In genomic region chr6:29609111-29610019, GRCm38 (mm10) we compare ENCODE assay signal across 8 mouse cellular contexts. TPM values are rescaled to one million over a fixed set of nuclear protein-coding genes. Genes with fewer than 3 reads are reported as not detected.
DNase-seq lines count a peak whose midpoint lies in the region; ATAC-seq lines count a peak whose summit lies in the region.

Gene Tnpo3, minus strand, starts transcription at chr6:29609887.

- peak within 1 kb of the TSS; percentile 90 for H3K27ac ChIP-seq in brown adipose tissue, adult 24 weeks (replicated peaks; ENCODE audit: low read depth, low read length)
- peak within 1 kb of the TSS; percentile 82 for H3K27ac ChIP-seq in heart, embryonic 13.5 days (replicated peaks)
- peak within 1 kb of the TSS; percentile 88 for H3K27ac ChIP-seq in liver, embryonic 12.5 days
- H3K27ac ChIP-seq in stomach, embryonic 15.5 days, result peak within 1 kb of the TSS; percentile 96

- WGBS in heart, embryonic 13.5 days, result 1% methylated on average over 67 of the region's 67 CpGs
- 1% methylated on average over 67 of the region's 67 CpGs for WGBS in liver, embryonic 12.5 days (ENCODE audit: insufficient replicate concordance)
- whole genome bisulfite sequencing in stomach, embryonic 15.5 days, result under 1% methylated on average over 67 of the region's 67 CpGs

- H3K4me2 ChIP-seq in heart, embryonic 13.5 days, result peak within 1 kb of the TSS; percentile 94
- peak within 1 kb of the TSS; percentile 77 for H3K4me2 ChIP-seq in liver, embryonic 12.5 days
- peak within 1 kb of the TSS; percentile 72 for H3K4me2 ChIP-seq in stomach, embryonic 15.5 days

- peak; percentile 94 for DNase-seq in CD4-positive, CD25-positive, alpha-beta regulatory T cell, adult 2 months (ENCODE audit: low read depth, low spot score)
- peak; percentile 57 for DNase-seq in fat pad, adult 2 months (ENCODE audit: extremely low read depth, low read depth, low spot score)
- peak; percentile 96 for DNase-seq in kidney, postnatal 10 days
- peak; percentile 92 to 94 for DNase-seq in natural killer cell, adult 2 months (ENCODE audit: low spot score in 2 of 2)

- peak within 1 kb of the TSS; percentile 92 for H3K9ac ChIP-seq in heart, embryonic 13.5 days
- peak within 1 kb of the TSS; percentile 91 for H3K9ac ChIP-seq in liver, embryonic 12.5 days
- H3K9ac ChIP-seq in stomach, embryonic 15.5 days, result peak within 1 kb of the TSS; percentile 92

- peak within 1 kb of the TSS; percentile 74 for H3K4me3 ChIP-seq in brown adipose tissue, adult 24 weeks (ENCODE audit: insufficient read depth, low read depth, low read length)
- H3K4me3 ChIP-seq in heart, embryonic 13.5 days, result peak within 1 kb of the TSS; percentile 85
- peak within 1 kb of the TSS; percentile 98 for H3K4me3 ChIP-seq in liver, embryonic 12.5 days
- H3K4me3 ChIP-seq in stomach, embryonic 15.5 days (replicated peaks), result peak within 1 kb of the TSS; percentile 100

- no peaks in the 10 kb centered on the region for H3K9me3 ChIP-seq in heart, embryonic 13.5 days
- H3K9me3 ChIP-seq in liver, embryonic 12.5 days (replicated peaks), result no peaks in the 10 kb centered on the region
- no peaks in the 10 kb centered on the region for H3K9me3 ChIP-seq in stomach, embryonic 15.5 days

- H3K27me3 ChIP-seq in heart, embryonic 13.5 days (replicated peaks), result peaks cover 7% of the 10 kb centered on the region; the same call in 1 of the 2 replicates
- H3K27me3 ChIP-seq in liver, embryonic 12.5 days (replicated peaks), result 0 out of 2 replicates have a peak, but pooled peaks cover 11% of the 10 kb centered on the region
- 0 out of 2 replicates have a peak, but pooled peaks cover 4% of the 10 kb centered on the region for H3K27me3 ChIP-seq in stomach, embryonic 15.5 days (replicated peaks)

- ATAC-seq in heart, embryonic 13.5 days (ENCODE audit: extremely low read depth, insufficient number of reproducible peaks, low FRiP score, low TSS enrichment), result peak; percentile 86
- peak; percentile 96 for ATAC-seq in liver, embryonic 12.5 days
- peak; percentile 96 for ATAC-seq in stomach, embryonic 15.5 days (ENCODE audit: insufficient read depth, low FRiP score, low read depth)

- no peaks in the 10 kb centered on the region for H3K4me1 ChIP-seq in brown adipose tissue, adult 24 weeks (ENCODE audit: control insufficient read depth, insufficient read depth, insufficient read length, low read length)
- H3K4me1 ChIP-seq in heart, embryonic 13.5 days, result peaks cover 33% of the 10 kb centered on the region
- peaks cover 27% of the 10 kb centered on the region for H3K4me1 ChIP-seq in liver, embryonic 12.5 days
- H3K4me1 ChIP-seq in stomach, embryonic 15.5 days, result no peaks in the 10 kb centered on the region; the same call in 1 of the 2 replicates

- no peaks in the 10 kb centered on the region for H3K36me3 ChIP-seq in heart, embryonic 13.5 days
- H3K36me3 ChIP-seq in liver, embryonic 12.5 days, result 0 out of 2 replicates have a peak, but pooled peaks cover 3% of the 10 kb centered on the region
- H3K36me3 ChIP-seq in stomach, embryonic 15.5 days, result no peaks in the 10 kb centered on the region

RNA-seq across cellular contexts. Expression of gene Tnpo3, which starts in this region (rescaled TPM):
- polyA plus RNA-seq in brown adipose tissue, adult 24 weeks (2012; ENCODE audit: insufficient read depth, insufficient read length, missing spikeins), result 32.5 and 33.2 TPM in 2 replicates
- 57.6 and 58.3 TPM in 2 replicates for polyA plus RNA-seq in heart, embryonic 13.5 days (2015; fragmentation: Nextera tagmentation; extraction: Ambion mirVana)
- polyA plus RNA-seq in liver, embryonic 12.5 days (2016; fragmentation: Nextera tagmentation; extraction: Ambion mirVana), result 55.2 and 56.6 TPM in 2 replicates
- polyA plus RNA-seq in stomach, embryonic 15.5 days (2015; fragmentation: Nextera tagmentation; extraction: Ambion mirVana), result 76.7 and 77.0 TPM in 2 replicates

Comparison
In these comparisons a context has a peak if more than half of its experiments do, and no peak if none do; other contexts are left out.
1. Peak in every context shown above with its lines: DNase-seq, ATAC-seq, H3K4me3 ChIP-seq and H3K27ac ChIP-seq.